Mouse (Mus musculus) monocyte, adult 59 days (primary cell): Measurements from ENCODE around the gene Lactbl1. TPM values are rescaled to one million over a fixed set of nuclear protein-coding genes. Genes with fewer than 3 reads are reported as not detected.

Experiments
- total RNA-seq, 2 experiments: library from RNA; stranded (reverse); gene quantifications; one replicate each; pipeline ENCODE4 v1.2.4; 2023

Gene Lactbl1
- total RNA-seq, result not detected

GRCm38 (mm10) chr4:136622388-136622787 is at the start of gene Lactbl1:
Gene Lactbl1 (plus strand): TSS chr4:136622621.

GRCm38 (mm10) chr4:136602568-136602967 is 19.9 kb upstream of the Lactbl1 start, which contains the start of gene Kdm1a:
Gene Kdm1a (minus strand): TSS chr4:136602723.

GRCm38 (mm10) chr4:136610387-136610856 is 12.0 kb upstream of the Lactbl1 start, which contains the start of gene Tex46:
Gene Tex46 (plus strand): TSS chr4:136610437.

Other genes starting within 250 kb of the Lactbl1 start
- not detected for gene Htr1d, start 199.1 kb upstream of the Lactbl1 start, total RNA-seq
- not detected for gene 6030445D17Rik, start 160.4 kb upstream of the Lactbl1 start, total RNA-seq
- gene Luzp1, start 152.9 kb upstream of the Lactbl1 start, total RNA-seq, result 10 to 100 TPM; 11.8 to 13.0 TPM
- 10 to 100 TPM; 39.5 to 46.0 TPM for gene Kdm1a, start 19.9 kb upstream of the Lactbl1 start, total RNA-seq
- not detected for gene Tex46, start 12.2 kb upstream of the Lactbl1 start, total RNA-seq
- gene Ephb2, start 213.4 kb downstream of the Lactbl1 start, total RNA-seq, result under 1 TPM in 1 of 2 experiments, not detected in 1; 0.18 TPM